Mouse (Mus musculus) hindbrain, embryonic 15.5 days (tissue): Measurements from ENCODE around the gene Tbc1d16. TPM values are rescaled to one million over a fixed set of nuclear protein-coding genes. Genes with fewer than 3 reads are reported as not detected.

Experiments used
- ATAC-seq: fragments of 200-750 bp; cut with Nextera tagmentation; 2 replicates; pipeline ENCODE4 v1.8.0; 2017; ENCODE audit warnings: low read depth, moderate number of reproducible peaks, moderate TSS enrichment; ENCODE audit not compliant: low FRiP score
- H3K27ac ChIP-seq: fragments of 300-500 bp; sonication (generic); replicated peaks from 2 replicates; pipeline ENCODE4 v1.5.1; 2015; ENCODE audit warnings: mild to moderate bottlenecking, inconsistent platforms
- H3K27me3 ChIP-seq: fragments of 300-500 bp; sonication (generic); 2 replicates; pipeline ENCODE4 v1.6.1; 2015; ENCODE audit warnings: control low read depth, inconsistent platforms
- H3K36me3 ChIP-seq: fragments of 300-500 bp; sonication (generic); 2 replicates; pipeline ENCODE4 v1.6.1; 2015; ENCODE audit warnings: control low read depth, inconsistent platforms
- H3K4me1 ChIP-seq: fragments of 300-500 bp; sonication (generic); replicated peaks from 2 replicates; pipeline ENCODE4 v1.6.1; 2015; ENCODE audit warnings: control low read depth, inconsistent platforms
- H3K4me2 ChIP-seq: fragments of 300-500 bp; sonication (generic); 2 replicates; pipeline ENCODE4 v1.6.1; 2015; ENCODE audit warnings: moderate library complexity, mild to moderate bottlenecking, inconsistent platforms
- H3K4me3 ChIP-seq: fragments of 300-500 bp; sonication (generic); 2 replicates; pipeline ENCODE4 v1.5.1; 2015; ENCODE audit warnings: mild to moderate bottlenecking, inconsistent platforms
- H3K9ac ChIP-seq: fragments of 300-500 bp; sonication (generic); 2 replicates; pipeline ENCODE4 v1.6.1; 2015; ENCODE audit warnings: inconsistent platforms
- H3K9me3 ChIP-seq: fragments of 300-500 bp; sonication (generic); 2 replicates; pipeline ENCODE4 v1.6.1; 2016; ENCODE audit warnings: control low read depth, inconsistent platforms
- WGBS: fragments of 180-500 bp; shearing (Covaris S2); methylation state at CpG from one replicate; pipeline ENCODE4 v1.1.7; 2015; 5-methylcytosine and 5-hydroxymethylcytosine counted together
- polyA plus RNA-seq: library from polyadenylated mRNA; unstranded; fragments of >200 nt; fragmentation: Nextera tagmentation; extraction: Ambion mirVana; gene quantifications from 2 replicates; pipeline ENCODE4 v1.2.1, GENCODE M21; 2015

The Tbc1d16 gene
- polyA plus RNA-seq, 1 experiment from 2014 or later: 56.1 TPM

GRCm38 (mm10) chr11:119186381-119186780 is 41.9 kb downstream of the Tbc1d16 start:
- Histone ChIP-seq H3K4me1 (peaks cover 64% of the 10 kb centered on the region), H3K4me3 (no peak overlapping the region), H3K4me2 (no peak overlapping the region), H3K27ac (no peak overlapping the region), H3K36me3 (no peaks in the 10 kb centered on the region), H3K9me3 (no peaks in the 10 kb centered on the region), H3K27me3 (no peaks in the 10 kb centered on the region), H3K9ac (no peak overlapping the region)
- ATAC-seq: no peak
- 80% methylated on average over 2 of the region's 3 CpGs for WGBS

- WGBS: 63% methylated on average over 15 of the region's 15 CpGs
- H3K4me2 ChIP-seq: no peak overlapping the region
- H3K27me3 ChIP-seq: no peaks in the 10 kb centered on the region
- H3K9me3 ChIP-seq: no peaks in the 10 kb centered on the region
- H3K4me3 ChIP-seq: no peak overlapping the region
- no peak for ATAC-seq
- H3K9ac ChIP-seq: no peak overlapping the region
- H3K27ac ChIP-seq: peak overlapping the region; percentile 2; the same call in 1 of the 2 replicates
- peaks cover 59% of the 10 kb centered on the region for H3K4me1 ChIP-seq
- no peaks in the 10 kb centered on the region for H3K36me3 ChIP-seq
Measured at GRCm38 (mm10) chr11:119183684-119184310, 44.5 kb downstream of the Tbc1d16 start.

GRCm38 (mm10) chr11:119181861-119182395 is 46.4 kb downstream of the Tbc1d16 start:
- WGBS: 70% methylated on average over 12 of the region's 12 CpGs
- H3K4me3 ChIP-seq: no peak overlapping the region
- H3K27ac ChIP-seq: no peak overlapping the region
- H3K36me3 ChIP-seq: no peaks in the 10 kb centered on the region
- ATAC-seq: no peak
- H3K4me1 ChIP-seq: peaks cover 60% of the 10 kb centered on the region
- H3K4me2 ChIP-seq: no peak overlapping the region
- H3K9ac ChIP-seq: no peak overlapping the region
- no peaks in the 10 kb centered on the region for H3K27me3 ChIP-seq
- H3K9me3 ChIP-seq: no peaks in the 10 kb centered on the region

- H3K4me3 ChIP-seq: no peak overlapping the region
- no peak overlapping the region for H3K9ac ChIP-seq
- no peaks in the 10 kb centered on the region for H3K27me3 ChIP-seq
- 0 out of 2 replicates have a peak overlapping the region, but pooled peaks have one; percentile 23 for H3K27ac ChIP-seq
- 60% methylated on average over 14 of the region's 14 CpGs for WGBS
- peaks cover 68% of the 10 kb centered on the region for H3K4me1 ChIP-seq
- H3K9me3 ChIP-seq: no peaks in the 10 kb centered on the region
- no peak overlapping the region for H3K4me2 ChIP-seq
- ATAC-seq: no peak
- no peaks in the 10 kb centered on the region for H3K36me3 ChIP-seq
Measured at GRCm38 (mm10) chr11:119180824-119181582, 47.3 kb downstream of the Tbc1d16 start.

GRCm38 (mm10) chr11:119178317-119178716 is 50.0 kb downstream of the Tbc1d16 start:
- no peak overlapping the region for H3K4me2 ChIP-seq
- H3K27me3 ChIP-seq: no peaks in the 10 kb centered on the region
- no peak for ATAC-seq
- peak overlapping the region; percentile 75; the same call in 1 of the 2 replicates for H3K27ac ChIP-seq
- H3K4me1 ChIP-seq: peaks cover 59% of the 10 kb centered on the region
- 62% methylated on average over 8 of the region's 8 CpGs for WGBS
- no peaks in the 10 kb centered on the region for H3K9me3 ChIP-seq
- H3K9ac ChIP-seq: no peak overlapping the region
- H3K36me3 ChIP-seq: no peaks in the 10 kb centered on the region
- H3K4me3 ChIP-seq: no peak overlapping the region

- H3K4me3 ChIP-seq: no peak overlapping the region
- peak overlapping the region; percentile 75 for H3K27ac ChIP-seq
- no peaks in the 10 kb centered on the region for H3K9me3 ChIP-seq
- H3K4me2 ChIP-seq: peak overlapping the region; percentile 37
- H3K36me3 ChIP-seq: no peaks in the 10 kb centered on the region
- H3K27me3 ChIP-seq: no peaks in the 10 kb centered on the region
- peaks cover 42% of the 10 kb centered on the region for H3K4me1 ChIP-seq
- ATAC-seq: peak; percentile 39
- H3K9ac ChIP-seq: 0 out of 2 replicates have a peak overlapping the region, but pooled peaks have one; percentile 16
- 28% methylated on average over 27 of the region's 27 CpGs for WGBS
Measured at GRCm38 (mm10) chr11:119176389-119177179, 51.7 kb downstream of the Tbc1d16 start.

- ATAC-seq: no peak
- Histone ChIP-seq H3K9ac (no peak overlapping the region), H3K27me3 (no peaks in the 10 kb centered on the region), H3K9me3 (no peaks in the 10 kb centered on the region), H3K4me3 (no peak overlapping the region), H3K27ac (no peak overlapping the region), H3K4me2 (no peak overlapping the region), H3K36me3 (no peaks in the 10 kb centered on the region), H3K4me1 (peaks cover 8% of the 10 kb centered on the region)
- 91% methylated on average over 7 of the region's 7 CpGs for WGBS
Measured at GRCm38 (mm10) chr11:119171588-119171987, 56.7 kb downstream of the Tbc1d16 start.

- no peak overlapping the region for H3K4me3 ChIP-seq
- WGBS: 85% methylated on average over 1 of the region's 1 CpGs
- no peaks in the 10 kb centered on the region for H3K36me3 ChIP-seq
- no peak overlapping the region for H3K4me2 ChIP-seq
- peaks cover 7% of the 10 kb centered on the region for H3K4me1 ChIP-seq
- H3K9ac ChIP-seq: no peak overlapping the region
- no peaks in the 10 kb centered on the region for H3K9me3 ChIP-seq
- ATAC-seq: no peak
- H3K27ac ChIP-seq: no peak overlapping the region
- H3K27me3 ChIP-seq: no peaks in the 10 kb centered on the region
Measured at GRCm38 (mm10) chr11:119168851-119169250, 59.4 kb downstream of the Tbc1d16 start.

GRCm38 (mm10) chr11:119165995-119166394 is 62.3 kb downstream of the Tbc1d16 start:
- peaks cover 7% of the 10 kb centered on the region for H3K4me1 ChIP-seq
- H3K4me2 ChIP-seq: no peak overlapping the region
- no peaks in the 10 kb centered on the region for H3K9me3 ChIP-seq
- H3K27me3 ChIP-seq: no peaks in the 10 kb centered on the region
- no peak overlapping the region for H3K27ac ChIP-seq
- H3K4me3 ChIP-seq: no peak overlapping the region
- no peak for ATAC-seq
- H3K9ac ChIP-seq: no peak overlapping the region
- WGBS: 86% methylated on average over 10 of the region's 10 CpGs
- H3K36me3 ChIP-seq: no peaks in the 10 kb centered on the region

- no peak overlapping the region for H3K4me3 ChIP-seq
- H3K27me3 ChIP-seq: no peaks in the 10 kb centered on the region
- H3K4me1 ChIP-seq: peaks cover 16% of the 10 kb centered on the region
- no peaks in the 10 kb centered on the region for H3K9me3 ChIP-seq
- H3K4me2 ChIP-seq: no peak overlapping the region
- H3K27ac ChIP-seq: no peak overlapping the region
- no peak overlapping the region for H3K9ac ChIP-seq
- H3K36me3 ChIP-seq: no peaks in the 10 kb centered on the region
- WGBS: 81% methylated on average over 7 of the region's 7 CpGs
- ATAC-seq: no peak
Measured at GRCm38 (mm10) chr11:119164375-119164774, 63.9 kb downstream of the Tbc1d16 start.

GRCm38 (mm10) chr11:119163734-119163992 is 64.6 kb downstream of the Tbc1d16 start:
- H3K4me3 ChIP-seq: no peak overlapping the region
- H3K9ac ChIP-seq: no peak overlapping the region
- peaks cover 23% of the 10 kb centered on the region for H3K4me1 ChIP-seq
- 83% methylated on average over 7 of the region's 7 CpGs for WGBS
- H3K36me3 ChIP-seq: no peaks in the 10 kb centered on the region
- no peak for ATAC-seq
- no peaks in the 10 kb centered on the region for H3K9me3 ChIP-seq
- H3K4me2 ChIP-seq: no peak overlapping the region
- H3K27ac ChIP-seq: no peak overlapping the region
- H3K27me3 ChIP-seq: no peaks in the 10 kb centered on the region
